ENCODE assay signal across 8 mouse cellular contexts in genomic region chr15:103299644-103300043, GRCm38 (mm10). TPM values are rescaled to one million over a fixed set of nuclear protein-coding genes. Genes with fewer than 3 reads are reported as not detected.
DNase-seq lines count a peak whose midpoint lies in the region; ATAC-seq and TF ChIP-seq lines count a peak whose summit lies in the region.

No protein-coding gene starts in this region.

- DNase-seq in heart, adult 8-10 months (ENCODE audit: low spot score): no peak
- DNase-seq in embryonic facial prominence, embryonic 10.5 days (ENCODE audit: low spot score): no peak
- no peak for DNase-seq in forebrain, embryonic 14.5 days (ENCODE audit: low spot score)
- DNase-seq in limb, embryonic 14.5 days (ENCODE audit: low spot score): no peak
- no peak for DNase-seq in gastrocnemius, adult 18-20 months (ENCODE audit: low spot score)
- DNase-seq in frontal cortex, postnatal 14 days (ENCODE audit: low spot score in 2 of 2): no peak
- DNase-seq in right cerebral cortex, adult 18-20 months: no peak

- TF ChIP-seq POLR2A in limb, embryonic 14.5 days (IDR thresholded peaks at IDR 0.05; ENCODE audit: borderline replicate concordance, extremely low read depth, insufficient read depth, insufficient read length): no peak

- 52% methylated on average over 8 of the region's 8 CpGs for WGBS in heart, embryonic 16.5 days
- 38% methylated on average over 8 of the region's 8 CpGs for WGBS in embryonic facial prominence, embryonic 10.5 days
- WGBS in forebrain, embryonic 14.5 days: 6% methylated on average over 8 of the region's 8 CpGs
- WGBS in limb, embryonic 14.5 days: 20% methylated on average over 8 of the region's 8 CpGs

- ATAC-seq in heart, embryonic 16.5 days (replicated peaks; ENCODE audit: extremely low read depth, insufficient read depth, low FRiP score): no peak
- ATAC-seq in forebrain, embryonic 14.5 days: peak; percentile 13
- no peak; the same call in 1 of the 2 replicates for ATAC-seq in limb, embryonic 14.5 days (ENCODE audit: low FRiP score, low read depth)

- H3K27ac ChIP-seq in heart, embryonic 16.5 days (ENCODE audit: low read length): peak overlapping the region; percentile 44; the same call in 1 of the 2 replicates
- H3K27ac ChIP-seq in embryonic facial prominence, embryonic 10.5 days (replicated peaks): peak overlapping the region; percentile 96
- H3K27ac ChIP-seq in forebrain, embryonic 14.5 days (ENCODE audit: low read depth, low read length): peak overlapping the region; percentile 99
- peak overlapping the region; percentile 93 for H3K27ac ChIP-seq in limb, embryonic 14.5 days (replicated peaks; ENCODE audit: low read depth, low read length)

- H3K4me1 ChIP-seq in heart, embryonic 16.5 days (ENCODE audit: control insufficient read depth, insufficient read depth, low read length): peaks cover 36% of the 10 kb centered on the region
- H3K4me1 ChIP-seq in embryonic facial prominence, embryonic 10.5 days: peaks cover 99% of the 10 kb centered on the region
- peaks cover 80% of the 10 kb centered on the region for H3K4me1 ChIP-seq in forebrain, embryonic 14.5 days (ENCODE audit: control insufficient read depth, insufficient read depth, low read length)
- peaks cover 97% of the 10 kb centered on the region for H3K4me1 ChIP-seq in limb, embryonic 14.5 days (ENCODE audit: control insufficient read depth, insufficient read depth, low read length)

- H3K27me3 ChIP-seq in heart, embryonic 16.5 days (ENCODE audit: control insufficient read depth, insufficient read depth, low read length): no peaks in the 10 kb centered on the region
- H3K27me3 ChIP-seq in embryonic facial prominence, embryonic 10.5 days (replicated peaks; ENCODE audit: low read depth, poor library complexity, severe bottlenecking): 0 out of 2 replicates have a peak, but pooled peaks cover 4% of the 10 kb centered on the region
- no peaks in the 10 kb centered on the region for H3K27me3 ChIP-seq in forebrain, embryonic 14.5 days (replicated peaks; ENCODE audit: control insufficient read depth, insufficient read depth, low read length)
- H3K27me3 ChIP-seq in limb, embryonic 14.5 days (ENCODE audit: control insufficient read depth, insufficient read depth, low read length): no peaks in the 10 kb centered on the region

- peak overlapping the region; percentile 3; the same call in 1 of the 2 replicates for H3K9ac ChIP-seq in heart, embryonic 16.5 days (ENCODE audit: low read length)
- H3K9ac ChIP-seq in forebrain, embryonic 14.5 days (ENCODE audit: low read length): peak overlapping the region; percentile 64
- H3K9ac ChIP-seq in limb, embryonic 14.5 days (ENCODE audit: low read depth, low read length, severe bottlenecking): 0 out of 2 replicates have a peak overlapping the region, but pooled peaks have one; percentile 18

- H3K36me3 ChIP-seq in heart, embryonic 16.5 days (ENCODE audit: control insufficient read depth, insufficient read depth): peaks cover 17% of the 10 kb centered on the region
- H3K36me3 ChIP-seq in embryonic facial prominence, embryonic 10.5 days (replicated peaks): peaks cover 42% of the 10 kb centered on the region
- peaks cover 23% of the 10 kb centered on the region for H3K36me3 ChIP-seq in forebrain, embryonic 14.5 days (ENCODE audit: control insufficient read depth, insufficient read depth, low read length)
- peaks cover 13% of the 10 kb centered on the region for H3K36me3 ChIP-seq in limb, embryonic 14.5 days (ENCODE audit: control insufficient read depth, insufficient read depth, low read length)

- H3K9me3 ChIP-seq in heart, embryonic 16.5 days (replicated peaks; ENCODE audit: control insufficient read depth, low read length): no peaks in the 10 kb centered on the region
- H3K9me3 ChIP-seq in embryonic facial prominence, embryonic 10.5 days: no peaks in the 10 kb centered on the region
- H3K9me3 ChIP-seq in forebrain, embryonic 14.5 days (replicated peaks; ENCODE audit: control insufficient read depth, low read length): no peaks in the 10 kb centered on the region
- no peaks in the 10 kb centered on the region for H3K9me3 ChIP-seq in limb, embryonic 14.5 days (ENCODE audit: control insufficient read depth, low read length)

- peak overlapping the region; percentile 51 for H3K4me2 ChIP-seq in heart, embryonic 16.5 days (ENCODE audit: low read depth, low read length)
- H3K4me2 ChIP-seq in forebrain, embryonic 14.5 days (ENCODE audit: low read length): peak overlapping the region; percentile 57
- H3K4me2 ChIP-seq in limb, embryonic 14.5 days (replicated peaks; ENCODE audit: low read depth, low read length, severe bottlenecking): peak overlapping the region; percentile 46

- H3K4me3 ChIP-seq in heart, embryonic 16.5 days (ENCODE audit: low read length): no peak overlapping the region; the same call in 1 of the 2 replicates
- H3K4me3 ChIP-seq in embryonic facial prominence, embryonic 10.5 days: peak overlapping the region; percentile 45
- H3K4me3 ChIP-seq in forebrain, embryonic 14.5 days (ENCODE audit: low read depth, low read length): peak overlapping the region; percentile 25; the same call in 1 of the 2 replicates
- peak overlapping the region; percentile 25 for H3K4me3 ChIP-seq in limb, embryonic 14.5 days (replicated peaks; ENCODE audit: low read length)

RNA-seq across cellular contexts. Expression of gene Gpr84, which starts 10.8 kb away (rescaled TPM):
- polyA plus RNA-seq in heart, embryonic 16.5 days (2015; fragmentation: Nextera tagmentation; extraction: Ambion mirVana): 0.19 TPM in 1 of 2 replicates, not detected in the other
- total RNA-seq in heart, adult 8-10 months (2022): not detected
- polyA plus RNA-seq in embryonic facial prominence, embryonic 10.5 days (2016; fragmentation: Nextera tagmentation; extraction: Ambion mirVana): 0.16 and 0.29 TPM in 2 replicates
- polyA plus RNA-seq in forebrain, embryonic 14.5 days (2014; fragmentation: Nextera tagmentation; extraction: Ambion mirVana): 0.39 and 0.47 TPM in 2 replicates
- 0.34 and 0.53 TPM in 2 replicates for polyA plus RNA-seq in limb, embryonic 14.5 days (2012; rRNA removed)
- 0.23 and 0.51 TPM in 2 replicates for polyA plus RNA-seq in limb, embryonic 14.5 days (2014; fragmentation: Nextera tagmentation; extraction: Ambion mirVana)
- not detected for total RNA-seq in gastrocnemius, adult 18-20 months (2021)

RNA-seq across cellular contexts. Expression of gene Copz1, which starts 27.1 kb away (rescaled TPM):
- polyA plus RNA-seq in heart, embryonic 16.5 days (2015; fragmentation: Nextera tagmentation; extraction: Ambion mirVana): 155 and 161 TPM in 2 replicates
- total RNA-seq in heart, adult 8-10 months (2022): 10 to 100 TPM; 48.9 to 55.0 (median 49.4) TPM
- polyA plus RNA-seq in embryonic facial prominence, embryonic 10.5 days (2016; fragmentation: Nextera tagmentation; extraction: Ambion mirVana): 281 and 285 TPM in 2 replicates
- polyA plus RNA-seq in forebrain, embryonic 14.5 days (2014; fragmentation: Nextera tagmentation; extraction: Ambion mirVana): 261 and 271 TPM in 2 replicates
- polyA plus RNA-seq in limb, embryonic 14.5 days (2012; rRNA removed): 200 and 228 TPM in 2 replicates
- 292 and 298 TPM in 2 replicates for polyA plus RNA-seq in limb, embryonic 14.5 days (2014; fragmentation: Nextera tagmentation; extraction: Ambion mirVana)
- total RNA-seq in gastrocnemius, adult 18-20 months (2021): 10 to 100 TPM; 35.8 to 37.3 TPM

RNA-seq across cellular contexts. Expression of gene Zfp385a, which starts 40.2 kb away (rescaled TPM):
- 6.5 and 7.5 TPM in 2 replicates for polyA plus RNA-seq in heart, embryonic 16.5 days (2015; fragmentation: Nextera tagmentation; extraction: Ambion mirVana)
- total RNA-seq in heart, adult 8-10 months (2022): 1 to 10 TPM; 6.7 to 9.5 (median 8.8) TPM
- 22.1 and 22.7 TPM in 2 replicates for polyA plus RNA-seq in embryonic facial prominence, embryonic 10.5 days (2016; fragmentation: Nextera tagmentation; extraction: Ambion mirVana)
- 11.7 and 13.9 TPM in 2 replicates for polyA plus RNA-seq in forebrain, embryonic 14.5 days (2014; fragmentation: Nextera tagmentation; extraction: Ambion mirVana)
- 23.4 and 28.8 TPM in 2 replicates for polyA plus RNA-seq in limb, embryonic 14.5 days (2012; rRNA removed)
- polyA plus RNA-seq in limb, embryonic 14.5 days (2014; fragmentation: Nextera tagmentation; extraction: Ambion mirVana): 16.4 and 19.1 TPM in 2 replicates
- total RNA-seq in gastrocnemius, adult 18-20 months (2021): 10 to 100 TPM in 1 of 2 experiments, 1 to 10 TPM in 1; 7.9 to 32.1 TPM

RNA-seq across cellular contexts. Expression of gene Nfe2, which starts 41.4 kb away (rescaled TPM):
- polyA plus RNA-seq in heart, embryonic 16.5 days (2015; fragmentation: Nextera tagmentation; extraction: Ambion mirVana): 3.3 and 3.9 TPM in 2 replicates
- 1 to 10 TPM in 2 of 4 experiments, under 1 TPM in 2; 0.31 to 2.6 (median 0.88) TPM for total RNA-seq in heart, adult 8-10 months (2022)
- polyA plus RNA-seq in embryonic facial prominence, embryonic 10.5 days (2016; fragmentation: Nextera tagmentation; extraction: Ambion mirVana): 4.7 and 5.9 TPM in 2 replicates
- polyA plus RNA-seq in forebrain, embryonic 14.5 days (2014; fragmentation: Nextera tagmentation; extraction: Ambion mirVana): 0.42 and 1.1 TPM in 2 replicates
- 1.5 and 3.4 TPM in 2 replicates for polyA plus RNA-seq in limb, embryonic 14.5 days (2012; rRNA removed)
- polyA plus RNA-seq in limb, embryonic 14.5 days (2014; fragmentation: Nextera tagmentation; extraction: Ambion mirVana): 1.5 and 2.4 TPM in 2 replicates
- not detected for total RNA-seq in gastrocnemius, adult 18-20 months (2021)

RNA-seq across cellular contexts. Expression of gene Hnrnpa1, which starts 59.4 kb away (rescaled TPM):
- 344 and 353 TPM in 2 replicates for polyA plus RNA-seq in heart, embryonic 16.5 days (2015; fragmentation: Nextera tagmentation; extraction: Ambion mirVana)
- total RNA-seq in heart, adult 8-10 months (2022): 100 to 1,000 TPM; 134 to 164 (median 150) TPM
- 1,897 and 1,928 TPM in 2 replicates for polyA plus RNA-seq in embryonic facial prominence, embryonic 10.5 days (2016; fragmentation: Nextera tagmentation; extraction: Ambion mirVana)
- 790 and 857 TPM in 2 replicates for polyA plus RNA-seq in forebrain, embryonic 14.5 days (2014; fragmentation: Nextera tagmentation; extraction: Ambion mirVana)
- polyA plus RNA-seq in limb, embryonic 14.5 days (2012; rRNA removed): 830 and 1,175 TPM in 2 replicates
- 704 and 769 TPM in 2 replicates for polyA plus RNA-seq in limb, embryonic 14.5 days (2014; fragmentation: Nextera tagmentation; extraction: Ambion mirVana)
- total RNA-seq in gastrocnemius, adult 18-20 months (2021): 10 to 100 TPM; 77.2 to 94.8 TPM

Comparison
In these comparisons a context has a peak if more than half of its experiments do, and no peak if none do; other contexts are left out.
1. H3K27ac ChIP-seq: peak in every context shown above with its lines; median percentile 99 in forebrain, embryonic 14.5 days; 96 in embryonic facial prominence, embryonic 10.5 days; 93 in limb, embryonic 14.5 days; 44 in heart, embryonic 16.5 days.
2. H3K9ac ChIP-seq: peak in every context shown above with its lines; median percentile 64 in forebrain, embryonic 14.5 days; 18 in limb, embryonic 14.5 days; 3 in heart, embryonic 16.5 days.